Mouse (Mus musculus): Measurements from ENCODE around the gene Gm3776.
"Not testable (repeated sequence)": the region's sequence is repeated elsewhere in the genome, so short reads cannot be mapped to it uniquely, and the experiment has no call there.

Gm3776 gene

GRCm38 (mm10) chr9:78256914-78257313 lies at the start of gene Gm3776:
TSS of gene Gm3776 (plus strand) at chr9:78257129.
- DNase-seq (ENCODE audit: low read depth, low spot score) = not testable (repeated sequence)

GRCm38 (mm10) chr9:78208956-78209355 lies 48.0 kb upstream of the Gm3776 start:
- no peak for DNase-seq (ENCODE audit: low read depth, low spot score)

- DNase-seq (ENCODE audit: low read depth, low spot score) = no peak
These were observed 46.9 kb upstream of the Gm3776 start for GRCm38 (mm10) chr9:78210079-78210478.

- no peak for DNase-seq (ENCODE audit: low read depth, low spot score)
These were observed 46.1 kb upstream of the Gm3776 start for GRCm38 (mm10) chr9:78210821-78211220.

- no peak for DNase-seq (ENCODE audit: low read depth, low spot score)
These were observed 45.4 kb upstream of the Gm3776 start for GRCm38 (mm10) chr9:78211521-78211920.

GRCm38 (mm10) chr9:78212341-78213049 lies 44.4 kb upstream of the Gm3776 start:
- no peak for DNase-seq (ENCODE audit: low read depth, low spot score)

- DNase-seq (ENCODE audit: low read depth, low spot score) = no peak
These were observed 39.9 kb upstream of the Gm3776 start for GRCm38 (mm10) chr9:78217074-78217473.

- no peak for DNase-seq (ENCODE audit: low read depth, low spot score)
These were observed 34.3 kb upstream of the Gm3776 start for GRCm38 (mm10) chr9:78222616-78223015.

- DNase-seq (ENCODE audit: low read depth, low spot score) = no peak
These were observed 33.6 kb upstream of the Gm3776 start for GRCm38 (mm10) chr9:78223221-78223902.

GRCm38 (mm10) chr9:78224418-78224817 lies 32.5 kb upstream of the Gm3776 start:
- no peak for DNase-seq (ENCODE audit: low read depth, low spot score)

GRCm38 (mm10) chr9:78225304-78225703 lies 31.6 kb upstream of the Gm3776 start:
- DNase-seq (ENCODE audit: low read depth, low spot score) = no peak

- DNase-seq (ENCODE audit: low read depth, low spot score) = no peak
These were observed 28.8 kb upstream of the Gm3776 start for GRCm38 (mm10) chr9:78228122-78228521.

GRCm38 (mm10) chr9:78229658-78230057 lies 27.3 kb upstream of the Gm3776 start:
- not testable (repeated sequence) for DNase-seq (ENCODE audit: low read depth, low spot score)

- not testable (repeated sequence) for DNase-seq (ENCODE audit: low read depth, low spot score)
These were observed 26.5 kb upstream of the Gm3776 start, which contains the start of gene Gsta1 for GRCm38 (mm10) chr9:78230461-78230860. TSS of gene Gsta1 (plus strand) at chr9:78230656.

GRCm38 (mm10) chr9:78233121-78233695 lies 23.7 kb upstream of the Gm3776 start:
- DNase-seq (ENCODE audit: low read depth, low spot score) = not testable (repeated sequence)

- DNase-seq (ENCODE audit: low read depth, low spot score) = not testable (repeated sequence)
These were observed 1.1 kb upstream of the Gm3776 start for GRCm38 (mm10) chr9:78255683-78256470.

GRCm38 (mm10) chr9:78259688-78260087 lies 2.8 kb downstream of the Gm3776 start:
- DNase-seq (ENCODE audit: low read depth, low spot score) = not testable (repeated sequence)

- not testable (repeated sequence) for DNase-seq (ENCODE audit: low read depth, low spot score)
These were observed 14.0 kb downstream of the Gm3776 start for GRCm38 (mm10) chr9:78270945-78271344.

- not testable (repeated sequence) for DNase-seq (ENCODE audit: low read depth, low spot score)
These were observed 25.2 kb downstream of the Gm3776 start for GRCm38 (mm10) chr9:78282002-78282711.

- not testable (repeated sequence) for DNase-seq (ENCODE audit: low read depth, low spot score)
These were observed 32.1 kb downstream of the Gm3776 start for GRCm38 (mm10) chr9:78289063-78289462.

- not testable (repeated sequence) for DNase-seq (ENCODE audit: low read depth, low spot score)
These were observed 32.8 kb downstream of the Gm3776 start, which contains the start of gene Gm10639 for GRCm38 (mm10) chr9:78289723-78290122. TSS of gene Gm10639 (plus strand) at chr9:78289923.
